Mouse (Mus musculus) MEL (cell line): ENCODE data around the gene Abhd2. TPM values are rescaled to one million over a fixed set of nuclear protein-coding genes. Genes with fewer than 3 reads are reported as not detected.

ENCODE experiments used
- DNase-seq: peaks from one replicate; pipeline ENCODE4 v3.0.0; 2011; ENCODE audit warnings: low read depth, low spot score
- H3K27ac ChIP-seq: 2 replicates; pipeline ENCODE4 v1.5.1; 2012; ENCODE audit warnings: low read depth, mild to moderate bottlenecking, control low read depth, low read length, moderate library complexity; ENCODE audit not compliant: control insufficient read depth
- H3K27me3 ChIP-seq, 2 experiments: fragments of 150-350 bp in 1 of 2; sonication (generic) in 1 of 2; 2 replicates each; pipeline ENCODE4 v1.6.1; 2012; ENCODE audit warnings: low read length in 2 of 2, mild to moderate bottlenecking in 2 of 2, improper control_type of control experiment in 1 of 2, moderate library complexity in 1 of 2; ENCODE audit not compliant: insufficient read depth in 2 of 2, control insufficient read depth in 1 of 2
- H3K36me3 ChIP-seq, 2 experiments: 2 replicates each; pipeline ENCODE4 v1.6.1; 2012 to 2014; ENCODE audit warnings: low read length in 2 of 2, improper control_type of control experiment in 1 of 2, inconsistent platforms in 1 of 2, mild to moderate bottlenecking in 1 of 2; ENCODE audit not compliant: insufficient read depth in 2 of 2, control insufficient read depth in 1 of 2
- H3K4me1 ChIP-seq, 2 experiments: fragments of 150-350 bp in 1 of 2; sonication (generic) in 1 of 2; 2 replicates each; pipeline ENCODE4 v1.6.1; 2012; ENCODE audit warnings: low read length in 2 of 2, improper control_type of control experiment in 1 of 2, mild to moderate bottlenecking in 1 of 2; ENCODE audit not compliant: insufficient read depth in 2 of 2, control insufficient read depth in 1 of 2
- H3K4me3 ChIP-seq, 2 experiments: fragments of 150-350 bp in 1 of 2; sonication (generic) in 1 of 2; 2 replicates each; pipeline ENCODE4 v1.5.1; 2012; ENCODE audit warnings: low read depth in 2 of 2, low read length in 2 of 2, mild to moderate bottlenecking in 2 of 2, moderate library complexity in 2 of 2, control low read depth in 1 of 2, improper control_type of control experiment in 1 of 2; ENCODE audit not compliant: control insufficient read depth in 1 of 2, insufficient read depth in 1 of 2
- H3K79me2 ChIP-seq: 2 replicates; pipeline ENCODE4 v1.6.1; 2012; ENCODE audit warnings: mild to moderate bottlenecking, low read length, moderate library complexity; ENCODE audit not compliant: control insufficient read depth, poor library complexity, insufficient read depth
- H3K9ac ChIP-seq: 2 replicates; pipeline ENCODE4 v1.6.1; 2012; ENCODE audit warnings: low read depth, mild to moderate bottlenecking, control low read depth, low read length, moderate library complexity; ENCODE audit not compliant: control insufficient read depth, poor library complexity, severe bottlenecking
- H3K9me3 ChIP-seq: fragments of 150-350 bp; sonication (generic); replicated peaks from 2 replicates; pipeline ENCODE4 v1.6.1; 2012; ENCODE audit warnings: mild to moderate bottlenecking, low read length, improper control_type of control experiment, moderate library complexity; ENCODE audit not compliant: insufficient read depth
- BHLHE40 ChIP-seq: IDR thresholded peaks from 2 replicates; pipeline ENCODE4 v1.6.1; 2012; ENCODE audit warnings: low read depth, mild to moderate bottlenecking, inconsistent platforms, low read length, improper control_type of control experiment, borderline replicate concordance
- CHD2 ChIP-seq: IDR thresholded peaks from 2 replicates; pipeline ENCODE4 v1.6.1; 2011; ENCODE audit warnings: low read length, improper control_type of control experiment
- CTCF ChIP-seq, 3 experiments: IDR thresholded peaks in 2 of 3; conservative IDR thresholded peaks in 1 of 3; 2 replicates each; pipeline ENCODE4 v1.5.1; 2011 to 2012; ENCODE audit warnings: low read length in 3 of 3, low read depth in 2 of 3, mild to moderate bottlenecking in 2 of 3, improper control_type of control experiment in 1 of 3, inconsistent platforms in 1 of 3, mixed read lengths in 1 of 3, moderate library complexity in 1 of 3; ENCODE audit not compliant: control insufficient read depth in 1 of 3, insufficient read depth in 1 of 3, poor library complexity in 1 of 3, severe bottlenecking in 1 of 3
- E2F4 ChIP-seq: IDR thresholded peaks from 2 replicates; pipeline ENCODE4 v1.6.1; 2011; ENCODE audit warnings: low read depth, low read length, improper control_type of control experiment, borderline replicate concordance
- ELF1 ChIP-seq: IDR thresholded peaks from 2 replicates; pipeline ENCODE4 v1.6.1; 2014; ENCODE audit warnings: low read depth, mild to moderate bottlenecking, inconsistent platforms, low read length, improper control_type of control experiment, moderate library complexity
- ETS1 ChIP-seq: IDR thresholded peaks from 2 replicates; pipeline ENCODE4 v1.6.1; 2012; ENCODE audit warnings: low read depth, mild to moderate bottlenecking, inconsistent platforms, low read length, improper control_type of control experiment, moderate library complexity
- GATA1 ChIP-seq: IDR thresholded peaks from 2 replicates; pipeline ENCODE4 v1.6.1; 2011; ENCODE audit warnings: low read depth, low read length, improper control_type of control experiment
- MAFK ChIP-seq: IDR thresholded peaks from 2 replicates; pipeline ENCODE4 v1.6.1; 2011; ENCODE audit warnings: low read depth, mild to moderate bottlenecking, low read length, improper control_type of control experiment, borderline replicate concordance
- MAX ChIP-seq: IDR thresholded peaks from 2 replicates; pipeline ENCODE4 v1.6.1; 2011; ENCODE audit warnings: low read length, improper control_type of control experiment
- MAZ ChIP-seq: IDR thresholded peaks from 2 replicates; pipeline ENCODE4 v1.6.1; 2012; ENCODE audit warnings: low read depth, mild to moderate bottlenecking, inconsistent platforms, low read length, improper control_type of control experiment
- MEF2A ChIP-seq: IDR thresholded peaks from 2 replicates; pipeline ENCODE4 v1.6.1; 2014; ENCODE audit warnings: low read depth, mild to moderate bottlenecking, inconsistent platforms, low read length, improper control_type of control experiment; ENCODE audit not compliant: poor library complexity, insufficient replicate concordance, severe bottlenecking; ENCODE audit errors: extremely low read depth
- MYC ChIP-seq: IDR thresholded peaks from 2 replicates; pipeline ENCODE4 v1.6.1; 2011; ENCODE audit warnings: low read depth, mild to moderate bottlenecking, low read length, improper control_type of control experiment, moderate library complexity
- NELFE ChIP-seq: IDR thresholded peaks from 2 replicates; pipeline ENCODE4 v1.6.1; 2011; ENCODE audit warnings: low read depth, low read length, improper control_type of control experiment
- NRF1 ChIP-seq: IDR thresholded peaks from 2 replicates; pipeline ENCODE4 v1.6.1; 2014; ENCODE audit warnings: low read depth, mild to moderate bottlenecking, inconsistent platforms, low read length, improper control_type of control experiment, moderate library complexity; ENCODE audit not compliant: poor library complexity, insufficient read depth, severe bottlenecking
- POLR2AphosphoS5 ChIP-seq: IDR thresholded peaks from 2 replicates; pipeline ENCODE4 v1.6.1; 2012; ENCODE audit warnings: low read depth, borderline replicate concordance, mild to moderate bottlenecking, inconsistent platforms, low read length, moderate library complexity, mixed read lengths
- RAD21 ChIP-seq: IDR thresholded peaks from 2 replicates; pipeline ENCODE4 v1.6.1; 2011; ENCODE audit warnings: mild to moderate bottlenecking, low read depth, low read length, improper control_type of control experiment
- RCOR1 ChIP-seq: IDR thresholded peaks from 2 replicates; pipeline ENCODE4 v1.6.1; 2012; ENCODE audit warnings: low read depth, mild to moderate bottlenecking, inconsistent platforms, low read length, improper control_type of control experiment
- SIN3A ChIP-seq: IDR thresholded peaks from 2 replicates; pipeline ENCODE4 v1.6.1; 2012; ENCODE audit warnings: low read length, improper control_type of control experiment, inconsistent platforms
- TAL1 ChIP-seq: IDR thresholded peaks from 2 replicates; pipeline ENCODE4 v1.6.1; 2012; ENCODE audit warnings: mild to moderate bottlenecking, inconsistent platforms, low read length, moderate library complexity, mixed read lengths
- USF1 ChIP-seq: IDR thresholded peaks from 2 replicates; pipeline ENCODE4 v1.6.1; 2014; ENCODE audit warnings: low read depth, mild to moderate bottlenecking, inconsistent platforms, low read length, improper control_type of control experiment, moderate library complexity
- ZC3H11A ChIP-seq: IDR thresholded peaks from 2 replicates; pipeline ENCODE4 v1.6.1; 2012; ENCODE audit warnings: low read depth, mild to moderate bottlenecking, inconsistent platforms, low read length, improper control_type of control experiment
- ZMIZ1 ChIP-seq: IDR thresholded peaks from 2 replicates; pipeline ENCODE4 v1.6.1; 2012; ENCODE audit warnings: low read depth, mild to moderate bottlenecking, inconsistent platforms, low read length, improper control_type of control experiment, moderate library complexity
- polyA plus RNA-seq, 2 experiments: library from polyadenylated mRNA; stranded (reverse) in 1 of 2; unstranded in 1 of 2; fragments of >175 nt in 1 of 2; fragments of >200 nt in 1 of 2; gene quantifications; 2 replicates each; pipeline versions ENCODE4 v1.2.1 to v1.2.4; 2012; ENCODE audit warnings: low replicate concordance in 2 of 2, low read depth in 1 of 2; ENCODE audit not compliant: insufficient read length in 2 of 2, insufficient read depth in 1 of 2, missing spikeins in 1 of 2
- total RNA-seq: library from RNA; depleted of rRNA; stranded (reverse); fragments of 300-350 nt; gene quantifications from 2 replicates; pipeline ENCODE4 v1.2.3, GENCODE M21; 2012

Gene Abhd2
- total and polyA plus RNA-seq, 3 experiments: 13.6 to 32.0 TPM; not detected in 1

DNA sequence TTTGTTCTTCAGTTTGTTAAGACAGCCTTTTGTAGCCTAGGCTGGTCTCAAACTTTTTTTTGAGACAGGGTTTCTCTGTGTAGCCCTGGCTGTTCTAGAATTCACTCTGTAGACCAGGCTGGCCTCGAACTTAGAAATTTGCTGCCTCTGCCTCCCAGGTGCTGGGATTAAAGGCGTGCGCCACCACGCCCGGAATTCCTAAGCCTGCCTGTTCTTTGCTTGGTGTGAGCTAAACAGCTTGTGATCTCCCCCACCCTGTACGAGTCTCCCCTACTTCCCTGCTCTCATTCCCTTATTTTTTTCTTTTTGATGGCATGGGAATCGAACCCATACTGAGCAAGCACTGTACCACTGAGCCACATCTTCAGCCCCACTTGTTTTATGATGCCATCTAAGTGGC, 122.2 kb downstream of the Abhd2 start:
- Histone ChIP-seq H3K4me1 (peaks cover 0 to 5% of the 10 kb centered on the region in 2 experiments; a peak in 2 of 4 replicates), H3K36me3 (peaks cover 0 to 8% of the 10 kb centered on the region in 2 experiments; a peak in 2 of 4 replicates), H3K9ac (no peak overlapping the region)

DNA sequence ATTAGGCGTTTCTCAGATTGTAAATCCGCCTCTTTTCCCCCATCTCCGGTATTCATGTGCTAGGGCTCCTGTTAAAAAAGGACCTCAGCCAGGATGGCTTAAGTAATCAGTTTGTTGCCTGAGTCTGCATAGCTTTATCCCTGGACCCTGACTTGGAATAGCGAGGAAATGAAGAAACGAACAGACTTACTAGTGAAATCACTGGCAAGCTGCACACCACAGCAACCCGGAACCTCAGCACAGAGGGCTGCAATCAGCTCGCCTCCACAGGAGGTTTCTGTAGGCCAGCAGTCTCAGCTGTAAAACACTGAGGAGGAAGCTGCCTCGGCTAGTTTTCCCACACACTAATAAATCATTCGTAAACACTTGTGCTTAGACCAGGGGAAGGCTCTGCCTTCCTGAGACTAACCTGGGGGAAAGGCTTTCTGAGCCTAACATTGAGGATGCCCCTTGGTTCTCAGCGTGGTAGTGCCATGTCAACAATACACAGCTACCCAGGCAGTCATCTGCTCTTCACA, 124.5 kb downstream of the Abhd2 start:
- H3K4me1 ChIP-seq: peaks cover 0 to 5% of the 10 kb centered on the region in 2 experiments; a peak in 2 of 4 replicates
- TF ChIP-seq ELF1 (no peak), TAL1 (no peak), BHLHE40 (no peak), RCOR1 (no peak), GATA1 (no peak), MAZ (no peak), MYC (no peak), MAFK (no peak), ZC3H11A (no peak), CHD2 (no peak), USF1 (no peak)
- H3K27me3 ChIP-seq: no peaks in the 10 kb centered on the region
- no peak overlapping the region for H3K27ac ChIP-seq
- H3K79me2 ChIP-seq: peaks cover under 1% of the 10 kb centered on the region; the same call in 1 of the 2 replicates
- H3K36me3 ChIP-seq: peaks cover 0 to 6% of the 10 kb centered on the region in 2 experiments; a peak in 1 of 4 replicates
- H3K4me3 ChIP-seq: no peak overlapping the region
- no peak for DNase-seq
- H3K9ac ChIP-seq: no peak overlapping the region
- no peaks in the 10 kb centered on the region for H3K9me3 ChIP-seq

More for the DNA sequence above, 122.2 kb downstream of the Abhd2 start:
- no peak for TF ChIP-seq MAX
- no peaks in the 10 kb centered on the region for H3K9me3 ChIP-seq
- peaks cover 3% of the 10 kb centered on the region; the same call in 1 of the 2 replicates for H3K79me2 ChIP-seq
- H3K27ac ChIP-seq: no peak overlapping the region
- H3K27me3 ChIP-seq: no peaks in the 10 kb centered on the region
- no peak for DNase-seq
- no peak overlapping the region for H3K4me3 ChIP-seq

DNA sequence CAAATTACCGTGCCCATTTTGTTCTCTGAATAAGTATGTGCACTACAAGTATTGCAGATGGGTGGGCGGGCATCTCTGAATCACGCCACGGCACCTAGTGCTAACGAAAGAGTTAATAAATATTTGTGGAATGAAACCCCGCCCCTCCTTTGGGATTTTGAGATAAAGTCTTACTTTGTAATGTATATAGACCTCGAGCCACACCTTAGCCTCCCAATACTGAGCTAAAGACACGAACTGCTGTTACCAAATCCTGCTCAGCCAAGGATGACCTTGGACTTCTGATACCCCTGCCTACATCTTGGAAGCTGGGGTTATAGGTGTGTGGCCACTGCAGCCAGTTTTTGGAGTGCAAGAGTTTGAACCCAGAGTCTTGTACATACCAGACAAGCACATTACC, 125.4 kb downstream of the Abhd2 start:
- TF ChIP-seq TAL1: no peak
- no peak for TF ChIP-seq CTCF (IDR thresholded peaks at IDR 0.05 in 2 of 3, conservative IDR thresholded peaks at IDR 0.05 in 1 of 3; ENCODE audit: control insufficient read depth in 1 of 3, insufficient read depth in 1 of 3, low read depth in 2 of 3, low read length in 3 of 3, poor library complexity in 1 of 3, severe bottlenecking in 1 of 3)
- TF ChIP-seq ZMIZ1: no peak
- no peak for TF ChIP-seq USF1
- TF ChIP-seq NRF1: no peak
- TF ChIP-seq RAD21: no peak
- TF ChIP-seq NELFE: no peak
- TF ChIP-seq ETS1: no peak
- no peak for TF ChIP-seq E2F4
- no peak for TF ChIP-seq MAZ
- TF ChIP-seq POLR2AphosphoS5: no peak
- no peak for TF ChIP-seq RCOR1
- no peak for TF ChIP-seq SIN3A
- no peak for TF ChIP-seq MEF2A
- Histone ChIP-seq H3K79me2 (no peaks in the 10 kb centered on the region), H3K9ac (no peak overlapping the region), H3K4me1 (peaks cover 0 to 2% of the 10 kb centered on the region in 2 experiments; a peak in 1 of 4 replicates), H3K27ac (no peak overlapping the region), H3K36me3 (peaks cover 2 to 3% of the 10 kb centered on the region in 2 experiments; a peak in 1 of 4 replicates), H3K27me3 (no peaks in the 10 kb centered on the region), H3K4me3 (no peak overlapping the region), H3K9me3 (no peaks in the 10 kb centered on the region)
- no peak for DNase-seq
